ENCODE assay signal across 8 mouse cellular contexts in genomic region chr6:72647383-72647820, GRCm38 (mm10). TPM values are rescaled to one million over a fixed set of nuclear protein-coding genes. Genes with fewer than 3 reads are reported as not detected.
DNase-seq lines count a peak whose midpoint lies in the region; TF ChIP-seq lines count a peak whose summit lies in the region.

No protein-coding gene starts in this region.

- 57% methylated on average over 10 of the region's 10 CpGs for WGBS in lung, adult 2 months

- no peaks in the 10 kb centered on the region for H3K4me1 ChIP-seq in lung, adult 2 months (ENCODE audit: control insufficient read depth, insufficient read depth, low read length)

- intact Hi-C loops in heart, postnatal 36 days (cut with DNase I): loop anchor here (1.0 to 10.0 kb wide), 3 partner anchors 20 to 577 kb away; partner anchors contain the start of genes Dnah6 and Tcf7l1

- no peak overlapping the region for H3K4me3 ChIP-seq in layer of hippocampus, adult 2 months
- H3K4me3 ChIP-seq in lung, adult 2 months (replicated peaks; ENCODE audit: extremely low read depth, low read depth, low read length): no peak overlapping the region

- no peak overlapping the region for H3K27ac ChIP-seq in layer of hippocampus, adult 2 months

- no peak for TF ChIP-seq POLR2A in lung, adult 2 months (IDR thresholded peaks at IDR 0.05; ENCODE audit: borderline replicate concordance, extremely low read depth, low read depth, low read length)

- peak; percentile 93 for TF ChIP-seq CTCF in layer of hippocampus, adult 2 months (conservative IDR thresholded peaks at IDR 0.05)
- peak; percentile 70 for TF ChIP-seq CTCF in lung, adult 2 months (IDR thresholded peaks at IDR 0.05; ENCODE audit: insufficient read depth, low read length)

- peak; percentile 55 for DNase-seq in Muller cell, postnatal 12 days (ENCODE audit: inconsistent ontology term)
- peak; percentile 37 for DNase-seq in cerebellum, adult 8-10 months
- DNase-seq in forelimb bud, embryonic 11.5 days (ENCODE audit: low read depth, low spot score): peak; percentile 67
- DNase-seq in heart, postnatal 36 days: peak; percentile 76 to 79
- DNase-seq in layer of hippocampus, adult 2 months (ENCODE audit: low spot score in 2 of 2): peak; percentile 76 to 78
- peak; percentile 65 for DNase-seq in lung, adult 2 months
- peak; percentile 58 for DNase-seq in ovary, postnatal 14 days (ENCODE audit: low spot score)
- DNase-seq in thymus, postnatal 4 days: peak; percentile 80

RNA-seq across cellular contexts. Expression of gene Tgoln1, which starts 30.6 kb away (rescaled TPM):
- total RNA-seq in heart, postnatal 36 days (2021): 10 to 100 TPM; 56.9 to 61.9 TPM
- 10 to 100 TPM; 87.9 to 88.2 TPM for total RNA-seq in layer of hippocampus, adult 2 months (2021)
- polyA plus RNA-seq in lung, adult 2 months (2012; rRNA removed): 60.0 and 72.4 TPM in 2 replicates

RNA-seq across cellular contexts. Expression of gene Retsat, which starts 49.1 kb away (rescaled TPM):
- 100 to 1,000 TPM; 185 to 218 TPM for total RNA-seq in heart, postnatal 36 days (2021)
- 10 to 100 TPM; 54.3 to 58.3 TPM for total RNA-seq in layer of hippocampus, adult 2 months (2021)
- 27.7 and 38.8 TPM in 2 replicates for polyA plus RNA-seq in lung, adult 2 months (2012; rRNA removed)

RNA-seq across cellular contexts. Expression of gene Elmod3, which starts 49.2 kb away (rescaled TPM):
- total RNA-seq in heart, postnatal 36 days (2021): 10 to 100 TPM; 13.8 to 20.0 TPM
- 10 to 100 TPM; 25.4 to 25.8 TPM for total RNA-seq in layer of hippocampus, adult 2 months (2021)
- polyA plus RNA-seq in lung, adult 2 months (2012; rRNA removed): 17.6 and 24.2 TPM in 2 replicates
